Mouse (Mus musculus): Measurements from ENCODE around the gene Accsl. TPM values are rescaled to one million over a fixed set of nuclear protein-coding genes. Genes with fewer than 3 reads are reported as not detected.

Gene Accsl
- total and polyA plus RNA-seq, 3 experiments = 0.30 to 0.63 TPM; not detected in 1

DNA sequence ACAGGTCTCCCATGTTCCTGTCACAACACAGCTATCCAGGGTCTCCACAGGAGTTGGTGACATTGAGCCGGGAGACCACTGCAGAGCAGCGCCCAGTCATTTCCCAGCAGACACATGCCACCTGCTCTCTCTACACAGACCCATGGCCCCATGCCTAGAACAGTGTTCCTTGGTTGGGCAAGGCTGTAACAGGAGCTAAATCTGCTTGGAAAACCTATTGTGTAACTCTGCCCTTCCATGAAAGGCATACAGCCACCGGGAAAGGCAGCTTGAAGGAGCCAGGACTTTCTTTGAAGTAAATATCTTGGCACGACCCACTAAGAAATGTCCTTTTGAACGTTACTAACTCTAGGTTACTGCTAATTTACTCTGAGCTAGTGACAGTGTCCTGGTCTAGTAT is 40.8 kb upstream of the Accsl start:
- DNase-seq (ENCODE audit: extremely low read depth) = no peak
- TF ChIP-seq E2F4 (IDR thresholded peaks at IDR 0.05; ENCODE audit: insufficient replicate concordance, low read depth, low read length) = no peak
- no peak for TF ChIP-seq MXI1 (IDR thresholded peaks at IDR 0.05; ENCODE audit: low read depth, low read length)
- no peak for TF ChIP-seq ELF1 (IDR thresholded peaks at IDR 0.05; ENCODE audit: low read depth, low read length)
- TF ChIP-seq ZMIZ1 (IDR thresholded peaks at IDR 0.05; ENCODE audit: low read depth, low read length) = no peak
- no peak for TF ChIP-seq POLR2AphosphoS2 (IDR thresholded peaks at IDR 0.05; ENCODE audit: low read depth, low read length)
- no peak for TF ChIP-seq GABPA (IDR thresholded peaks at IDR 0.05; ENCODE audit: insufficient replicate concordance, low read depth, low read length)
- no peak for TF ChIP-seq TCF12 (IDR thresholded peaks at IDR 0.05; ENCODE audit: low read depth, low read length)
- TF ChIP-seq UBTF (IDR thresholded peaks at IDR 0.05; ENCODE audit: low read depth, low read length) = no peak
- TF ChIP-seq NRF1 (IDR thresholded peaks at IDR 0.05; ENCODE audit: low read depth, low read length) = no peak
- TF ChIP-seq POLR2A (IDR thresholded peaks at IDR 0.05; ENCODE audit: low read depth, low read length) = no peak
- in situ Hi-C loops (cut with MboI; ENCODE audit: low pct_ligation_motif_present, low pct_unique_long_range_greater_than_20kb, low sequenced_read_pairs) = no loop called here
- H3K79me2 ChIP-seq (replicated peaks; ENCODE audit: control insufficient read depth, extremely low read depth, insufficient read depth, poor library complexity, severe bottlenecking) = no peaks in the 10 kb centered on the region
- dilution Hi-C loops (cut with MboI; ENCODE audit: extremely low pct_ligation_motif_present, extremely low pct_unique_long_range_greater_than_20kb, low sequenced_read_pairs) = no loop called here
- no peak overlapping the region for H3K4me3 ChIP-seq (replicated peaks in 1 of 3; ENCODE audit: low read depth in 2 of 3, low read length in 2 of 3, poor library complexity in 1 of 3)
- no peak overlapping the region for H3K9ac ChIP-seq (ENCODE audit: insufficient read depth, low read depth)
- H3K9me3 ChIP-seq (replicated peaks; ENCODE audit: low read length) = no peaks in the 10 kb centered on the region
- H3K36me3 ChIP-seq (replicated peaks in 1 of 2; ENCODE audit: control insufficient read depth in 1 of 2, insufficient read depth in 1 of 2, low read length in 1 of 2) = no peaks in the 10 kb centered on the region
- peaks cover 81% of the 10 kb centered on the region for H3K27me3 ChIP-seq (replicated peaks)
- H3K4me2 ChIP-seq (ENCODE audit: insufficient read depth, low read depth, poor library complexity, severe bottlenecking) = no peak overlapping the region
- H3K27ac ChIP-seq (ENCODE audit: insufficient read depth, low read depth) = no peak overlapping the region
- H3K4me1 ChIP-seq (ENCODE audit: control insufficient read depth in 1 of 2, insufficient read depth in 2 of 2) = no peaks in the 10 kb centered on the region

- in situ Hi-C loops (cut with MboI; ENCODE audit: low pct_ligation_motif_present, low pct_unique_long_range_greater_than_20kb, low sequenced_read_pairs) = no loop called here
- H3K4me1 ChIP-seq (ENCODE audit: control insufficient read depth in 1 of 2, insufficient read depth in 2 of 2) = peaks cover 3 to 6% of the 10 kb centered on the region in 2 experiments; a peak in 2 of 4 replicates
- dilution Hi-C loops (cut with MboI; ENCODE audit: extremely low pct_ligation_motif_present, extremely low pct_unique_long_range_greater_than_20kb, low sequenced_read_pairs) = no loop called here
- no peaks in the 10 kb centered on the region for H3K79me2 ChIP-seq (replicated peaks; ENCODE audit: control insufficient read depth, extremely low read depth, insufficient read depth, poor library complexity, severe bottlenecking)
- H3K9ac ChIP-seq (ENCODE audit: insufficient read depth, low read depth) = no peak overlapping the region
- no peak overlapping the region for H3K4me3 ChIP-seq (replicated peaks in 1 of 3; ENCODE audit: low read depth in 2 of 3, low read length in 2 of 3, poor library complexity in 1 of 3)
- no peaks in the 10 kb centered on the region for H3K9me3 ChIP-seq (replicated peaks; ENCODE audit: low read length)
- peaks cover 84% of the 10 kb centered on the region for H3K27me3 ChIP-seq (replicated peaks)
- DNase-seq (ENCODE audit: extremely low read depth) = no peak
- TF ChIP-seq ETS1 (conservative IDR thresholded peaks at IDR 0.05; ENCODE audit: low read depth, low read length) = no peak
- H3K4me2 ChIP-seq (ENCODE audit: insufficient read depth, low read depth, poor library complexity, severe bottlenecking) = no peak overlapping the region
- H3K27ac ChIP-seq (ENCODE audit: insufficient read depth, low read depth) = no peak overlapping the region
- no peaks in the 10 kb centered on the region for H3K36me3 ChIP-seq (replicated peaks in 1 of 2; ENCODE audit: control insufficient read depth in 1 of 2, insufficient read depth in 1 of 2, low read length in 1 of 2)
Observed at GRCm38 (mm10) chr2:93907519-93908294, 38.8 kb upstream of the Accsl start.

- Histone ChIP-seq H3K9me3 (replicated peaks; ENCODE audit: low read length) (no peaks in the 10 kb centered on the region), H3K4me1 (ENCODE audit: control insufficient read depth in 1 of 2, insufficient read depth in 2 of 2) (peaks cover 3 to 6% of the 10 kb centered on the region in 2 experiments; a peak in 2 of 4 replicates), H3K4me3 (replicated peaks in 1 of 3; ENCODE audit: low read depth in 2 of 3, low read length in 2 of 3, poor library complexity in 1 of 3) (no peak overlapping the region), H3K27me3 (replicated peaks) (peaks cover 72% of the 10 kb centered on the region), H3K9ac (ENCODE audit: insufficient read depth, low read depth) (no peak overlapping the region), H3K27ac (ENCODE audit: insufficient read depth, low read depth) (no peak overlapping the region), H3K4me2 (ENCODE audit: insufficient read depth, low read depth, poor library complexity, severe bottlenecking) (no peak overlapping the region), H3K79me2 (replicated peaks; ENCODE audit: control insufficient read depth, extremely low read depth, insufficient read depth, poor library complexity, severe bottlenecking) (no peaks in the 10 kb centered on the region), H3K36me3 (replicated peaks in 1 of 2; ENCODE audit: control insufficient read depth in 1 of 2, insufficient read depth in 1 of 2, low read length in 1 of 2) (no peaks in the 10 kb centered on the region)
- dilution Hi-C loops (cut with MboI; ENCODE audit: extremely low pct_ligation_motif_present, extremely low pct_unique_long_range_greater_than_20kb, low sequenced_read_pairs) (no loop called here), in situ Hi-C loops (cut with MboI; ENCODE audit: low pct_ligation_motif_present, low pct_unique_long_range_greater_than_20kb, low sequenced_read_pairs) (no loop called here)
- DNase-seq (ENCODE audit: extremely low read depth) = no peak
- no peak for TF ChIP-seq POLR2AphosphoS2 (IDR thresholded peaks at IDR 0.05; ENCODE audit: low read depth, low read length)
- no peak for TF ChIP-seq JUND (conservative IDR thresholded peaks at IDR 0.05; ENCODE audit: low read depth, low read length)
- TF ChIP-seq POLR2A (IDR thresholded peaks at IDR 0.05; ENCODE audit: low read depth, low read length) = no peak
- no peak for TF ChIP-seq RAD21 (IDR thresholded peaks at IDR 0.05; ENCODE audit: low read depth, low read length)
- no peak for TF ChIP-seq ETS1 (conservative IDR thresholded peaks at IDR 0.05; ENCODE audit: low read depth, low read length)
- no peak for TF ChIP-seq USF2 (conservative IDR thresholded peaks at IDR 0.05; ENCODE audit: low read depth, low read length)
- no peak for TF ChIP-seq USF1 (IDR thresholded peaks at IDR 0.05; ENCODE audit: low read depth, low read length)
- no peak for TF ChIP-seq TBP (conservative IDR thresholded peaks at IDR 0.05; ENCODE audit: low read depth, low read length)
- TF ChIP-seq TCF12 (IDR thresholded peaks at IDR 0.05; ENCODE audit: low read depth, low read length) = no peak
- no peak for TF ChIP-seq ZKSCAN1 (IDR thresholded peaks at IDR 0.05; ENCODE audit: borderline replicate concordance, low read depth, low read length)
- TF ChIP-seq HCFC1 (IDR thresholded peaks at IDR 0.05; ENCODE audit: low read depth, low read length) = no peak
- no peak for TF ChIP-seq GABPA (IDR thresholded peaks at IDR 0.05; ENCODE audit: insufficient replicate concordance, low read depth, low read length)
- no peak for TF ChIP-seq BHLHE40 (IDR thresholded peaks at IDR 0.05; ENCODE audit: low read depth, low read length)
Observed at GRCm38 (mm10) chr2:93906316-93906715, 37.4 kb upstream of the Accsl start.
